Mouse (Mus musculus) CD8-positive naive resting alpha-beta T cell, adult 57 days (primary cell): Measurements from ENCODE around the gene Olfr1457. TPM values are rescaled to one million over a fixed set of nuclear protein-coding genes. Genes with fewer than 3 reads are reported as not detected.

Experiments used
- total RNA-seq: library from RNA; stranded (reverse); gene quantifications from one replicate; pipeline ENCODE4 v1.2.4, GENCODE M21; 2023

Gene Olfr1457
- not detected for total RNA-seq

DNA sequence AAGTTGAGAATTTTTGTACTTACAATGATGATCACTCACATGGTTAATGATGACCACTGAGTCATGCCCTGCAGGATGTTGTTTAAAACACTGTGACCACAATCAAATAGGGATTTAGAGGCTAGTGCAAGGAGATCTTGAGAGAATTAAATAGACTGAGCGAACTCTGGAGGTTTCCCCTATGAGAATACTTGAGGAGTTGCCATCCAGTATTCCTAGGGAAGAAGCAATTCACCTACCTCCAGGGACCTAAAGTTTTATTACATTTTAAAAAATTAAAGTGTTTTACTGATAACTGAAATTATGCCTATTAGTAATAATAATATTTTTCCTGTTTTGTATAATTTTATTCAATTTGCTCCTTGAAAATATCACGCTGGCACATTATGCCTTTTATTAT, at the start of gene Olfr1457:
Olfr1457 (minus strand) TSS at position 101 of the 400 bp plus-strand sequence.

DNA sequence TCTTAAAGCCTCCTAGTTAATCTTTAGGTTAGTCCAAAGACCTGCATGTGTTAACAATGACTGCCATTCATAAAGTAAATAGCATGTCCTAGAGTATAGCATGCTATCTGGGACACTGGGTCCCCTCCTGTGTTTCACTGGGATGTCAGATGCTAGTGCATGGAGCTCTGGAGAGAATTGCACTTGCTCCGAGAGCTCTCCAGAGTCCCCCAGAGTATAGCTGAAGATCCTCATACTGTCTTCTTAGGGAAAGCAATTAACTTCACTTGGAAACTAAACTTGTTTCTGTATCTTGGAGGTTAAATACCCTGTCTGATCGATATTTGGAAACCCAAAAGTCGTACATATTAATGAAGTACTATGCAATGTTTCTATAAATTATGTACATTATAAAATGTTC, 9.0 kb upstream of the Olfr1457 start, which contains the start of gene Olfr1458:
Olfr1458 (minus strand) TSS at position 101 of the 400 bp plus-strand sequence.

DNA sequence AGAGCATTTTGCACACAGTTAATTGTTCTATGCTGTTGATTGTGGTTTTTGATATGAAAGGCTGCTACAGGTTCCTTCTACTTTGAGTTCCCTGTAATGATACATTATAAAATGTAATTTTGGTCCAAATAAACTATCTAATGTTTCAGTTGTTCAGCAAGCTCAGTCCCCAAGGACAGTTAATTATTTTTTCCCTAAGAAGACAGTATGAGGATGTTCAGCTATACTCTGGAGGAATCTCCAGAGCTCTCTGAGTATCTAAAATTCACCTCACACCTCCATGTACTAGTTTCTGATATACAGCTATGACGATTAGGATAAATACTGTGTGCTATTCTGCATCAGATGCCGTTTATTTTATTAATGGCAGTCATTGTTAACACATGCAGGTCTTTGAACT, 37.4 kb downstream of the Olfr1457 start, which contains the start of gene Olfr1454:
Olfr1454 (plus strand) TSS at position 301 of the 400 bp plus-strand sequence.

Other genes starting within 250 kb of the Olfr1457 start
- gene Olfr1444, start 240.6 kb downstream of the Olfr1457 start, total RNA-seq = 0.31 TPM
- gene Olfr1445, start 214.0 kb downstream of the Olfr1457 start, total RNA-seq = not detected
- gene Olfr1446, start 204.4 kb downstream of the Olfr1457 start, total RNA-seq = not detected
- gene Olfr1447, start 194.1 kb downstream of the Olfr1457 start, total RNA-seq = not detected
- gene Olfr1448, start 173.5 kb downstream of the Olfr1457 start, total RNA-seq = not detected
- gene Olfr1449, start 167.1 kb downstream of the Olfr1457 start, total RNA-seq = not detected
- not detected for gene Olfr1450, start 147.6 kb downstream of the Olfr1457 start, total RNA-seq
- not detected for gene Olfr1451, start 102.9 kb downstream of the Olfr1457 start, total RNA-seq
- gene Olfr1453, start 69.6 kb downstream of the Olfr1457 start, total RNA-seq = not detected
- gene Olfr1454, start 37.3 kb downstream of the Olfr1457 start, total RNA-seq = not detected
- not detected for gene Olfr1458, start 8.9 kb upstream of the Olfr1457 start, total RNA-seq
- gene Olfr1459, start 51.7 kb upstream of the Olfr1457 start, total RNA-seq = not detected
- gene Olfr1461, start 65.1 kb upstream of the Olfr1457 start, total RNA-seq = not detected
- not detected for gene Olfr1462, start 87.8 kb upstream of the Olfr1457 start, total RNA-seq
- not detected for gene Olfr1463, start 133.4 kb upstream of the Olfr1457 start, total RNA-seq
- gene Olfr1465, start 217.7 kb upstream of the Olfr1457 start, total RNA-seq = not detected
- gene Olfr1466, start 241.0 kb upstream of the Olfr1457 start, total RNA-seq = not detected